Mouse (Mus musculus) bone marrow macrophage, adult 2 months (primary cell): ENCODE measurements around the gene Csrp3.

Experiments
- CTCF ChIP-seq: IDR thresholded peaks from 2 replicates; pipeline ENCODE4 v1.5.1; 2012; ENCODE audit warnings: low read depth, mild to moderate bottlenecking, low read length, moderate library complexity
- POLR2A ChIP-seq: IDR thresholded peaks from 2 replicates; pipeline ENCODE4 v1.6.1; 2012; ENCODE audit warnings: mild to moderate bottlenecking, low read depth, low read length, borderline replicate concordance

DNA sequence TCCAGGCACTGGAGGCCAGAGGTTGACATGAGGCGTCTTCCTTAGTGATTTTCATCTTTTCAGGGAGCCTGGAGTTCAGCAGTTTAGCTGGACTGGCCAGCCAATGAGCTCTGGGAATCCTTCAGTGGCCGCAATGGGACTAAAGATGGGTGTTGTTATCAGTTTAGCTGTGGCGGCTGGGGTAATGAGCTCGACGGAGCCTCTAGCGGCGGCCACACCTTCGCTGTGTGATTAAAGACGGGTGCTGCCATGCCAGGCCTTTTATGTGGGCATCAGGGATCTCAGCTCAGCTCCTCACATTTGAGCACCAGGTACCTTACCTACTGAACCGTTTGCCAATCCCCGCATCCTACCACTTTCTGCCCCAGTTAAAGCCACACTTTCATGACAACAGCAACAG lies 23.5 kb upstream of the Csrp3 start:
- no peak for TF ChIP-seq CTCF
- TF ChIP-seq POLR2A = no peak
